ENCODE assay signal across 7 mouse cellular contexts in genomic region chr12:117533176-117534086, GRCm38 (mm10). TPM values are rescaled to one million over a fixed set of nuclear protein-coding genes. Genes with fewer than 3 reads are reported as not detected.
A peak's percentile ranks its signal among the peaks of the same experiment; 100 is the strongest.
DNase-seq lines count a peak whose midpoint lies in the region; ATAC-seq and TF ChIP-seq lines count a peak whose summit lies in the region.

No protein-coding gene starts in this region.

- peak; percentile 80 for ATAC-seq in hindbrain, embryonic 11.5 days (ENCODE audit: low FRiP score)
- ATAC-seq in megakaryocyte progenitor cell, adult 5-6 weeks (replicated peaks; ENCODE audit: poor library complexity): peak; percentile 72

- TF ChIP-seq CTCF in ES-Bruce4 (IDR thresholded peaks at IDR 0.05; ENCODE audit: low read depth, low read length): no peak

- H3K9me3 ChIP-seq in ES-Bruce4 (replicated peaks; ENCODE audit: control insufficient read depth, insufficient read depth, low read length, poor library complexity, severe bottlenecking): no peaks in the 10 kb centered on the region
- H3K9me3 ChIP-seq in hindbrain, embryonic 11.5 days (ENCODE audit: control insufficient read depth, low read length): no peaks in the 10 kb centered on the region

- H3K4me1 ChIP-seq in ES-Bruce4 (ENCODE audit: control insufficient read depth, insufficient read depth, low read length): no peaks in the 10 kb centered on the region
- H3K4me1 ChIP-seq in hindbrain, embryonic 11.5 days (replicated peaks; ENCODE audit: control insufficient read depth, insufficient read depth, low read length): no peaks in the 10 kb centered on the region; the same call in 1 of the 2 replicates

- H3K27ac ChIP-seq in ES-Bruce4 (ENCODE audit: insufficient read depth, low read length): 0 out of 2 replicates have a peak overlapping the region, but pooled peaks have one; percentile 15
- no peak overlapping the region for H3K27ac ChIP-seq in hindbrain, embryonic 11.5 days (ENCODE audit: low read depth, low read length)

- peak overlapping the region; percentile 92 for H3K9ac ChIP-seq in ES-Bruce4 (ENCODE audit: low read depth, poor library complexity, severe bottlenecking)
- peak overlapping the region; percentile 55 for H3K9ac ChIP-seq in hindbrain, embryonic 11.5 days (ENCODE audit: low read depth, low read length)

- no peak for TF ChIP-seq EP300 in ES-Bruce4 (IDR thresholded peaks at IDR 0.05; ENCODE audit: insufficient read depth, low read depth, low read length)

- peak overlapping the region; percentile 91 for H3K4me3 ChIP-seq in ES-Bruce4 (ENCODE audit: low read depth, low read length)
- peak overlapping the region; percentile 58 for H3K4me3 ChIP-seq in hindbrain, embryonic 11.5 days (ENCODE audit: low read depth, low read length)

- no peaks in the 10 kb centered on the region for H3K36me3 ChIP-seq in ES-Bruce4 (ENCODE audit: control insufficient read depth, insufficient read depth, low read length, poor library complexity, severe bottlenecking)
- no peaks in the 10 kb centered on the region for H3K36me3 ChIP-seq in hindbrain, embryonic 11.5 days (ENCODE audit: control insufficient read depth, insufficient read depth, low read length)

- intact Hi-C loops in left cerebral cortex, postnatal 36 days (cut with DNase I): loop anchor here (2.0 to 5.0 kb wide), 4 partner anchors 34 to 95 kb away; no protein-coding TSS in a partner anchor

- 3% methylated on average over 57 of the region's 64 CpGs for WGBS in hindbrain, embryonic 11.5 days

- TF ChIP-seq POLR2A in ES-Bruce4 (IDR thresholded peaks at IDR 0.05; ENCODE audit: insufficient read depth, low read length): no peak

- peak overlapping the region; percentile 94 for H3K4me2 ChIP-seq in hindbrain, embryonic 11.5 days (replicated peaks; ENCODE audit: low read depth, low read length)

- no peaks in the 10 kb centered on the region for H3K27me3 ChIP-seq in ES-Bruce4 (ENCODE audit: control insufficient read depth, insufficient read depth, low read length, poor library complexity, severe bottlenecking)
- H3K27me3 ChIP-seq in hindbrain, embryonic 11.5 days (ENCODE audit: control insufficient read depth, insufficient read depth, low read length): peaks cover 20% of the 10 kb centered on the region

- peak; percentile 85 for DNase-seq in ZHBTc4 (ENCODE audit: low read depth, low spot score)
- peak; percentile 76 for DNase-seq in fat pad, adult 2 months (ENCODE audit: extremely low read depth, low read depth, low spot score)
- no peak for DNase-seq in hindbrain, embryonic 11.5 days (ENCODE audit: low spot score)
- DNase-seq in left cerebral cortex, postnatal 36 days (ENCODE audit: low spot score in 2 of 2): peak; percentile 66 to 73
- peak; percentile 50 to 56 for DNase-seq in spleen, postnatal 36 days (ENCODE audit: low spot score in 2 of 2)

RNA-seq across cellular contexts. Expression of gene Rapgef5, which starts 17.2 kb away (rescaled TPM):
- 23.8 and 28.4 TPM in 2 replicates for polyA plus RNA-seq in ES-Bruce4 (2011; ENCODE audit: insufficient read depth, insufficient read length, low read depth, missing spikeins)
- polyA plus RNA-seq in hindbrain, embryonic 11.5 days (2014; fragmentation: Nextera tagmentation; extraction: Ambion mirVana): 21.6 and 23.8 TPM in 2 replicates
- total RNA-seq in left cerebral cortex, postnatal 36 days (2021): 100 to 1,000 TPM; 156 to 162 TPM
- total RNA-seq in megakaryocyte progenitor cell, adult 5-6 weeks (2015): 3.0 and 4.9 TPM in 2 replicates
- total RNA-seq in megakaryocyte progenitor cell, adult 5-6 weeks (2017): 3.6 and 5.9 TPM in 2 replicates

Comparison
In these comparisons a context has a peak if more than half of its experiments do, and no peak if none do; other contexts are left out.
1. RNA of gene Rapgef5, which starts 17.2 kb away (total RNA-seq): 156 to 162 TPM in left cerebral cortex, postnatal 36 days; 3.0 to 5.9 TPM in megakaryocyte progenitor cell, adult 5-6 weeks; every median in the first group is over 10 times any median in the second.